24 mouse cellular contexts compared by ENCODE assay signal in the genomic region with DNA sequence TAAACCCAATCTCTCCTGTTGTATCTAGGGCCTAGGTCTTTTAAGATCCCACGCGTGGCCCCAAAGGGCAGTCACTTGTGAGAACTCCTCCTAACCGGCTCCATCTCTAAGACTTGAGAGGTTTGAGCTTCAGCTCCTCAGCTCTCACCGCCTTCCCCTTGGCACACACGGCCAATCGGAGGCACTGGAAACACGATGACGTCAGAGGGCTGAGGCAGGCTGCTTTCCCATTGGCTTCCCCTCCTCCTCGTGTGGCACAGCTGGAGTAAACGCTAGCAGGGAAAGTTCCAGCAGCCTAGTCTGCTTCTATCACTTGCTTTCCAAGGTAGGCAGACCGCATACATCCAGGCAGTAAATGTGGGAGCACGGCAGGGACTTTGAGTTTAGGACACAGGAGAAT.
DNase-seq lines count a peak whose midpoint lies in the region; ATAC-seq and TF ChIP-seq lines count a peak whose summit lies in the region.
"Had no signal": no experiment of that assay in that cellular context is flagged by ENCODE, and none has a peak within 500 bp of the region (broad histone marks: within the 10 kb centered on the region; RNA-seq: fewer than 3 reads in every experiment).

No protein-coding gene starts in this region.

- ATAC-seq in midbrain, embryonic 14.5 days (ENCODE audit: low FRiP score, low TSS enrichment) = no peak
- ATAC-seq in midbrain, embryonic 13.5 days = no peak
- ATAC-seq: CD4-positive, CD25-positive, alpha-beta regulatory T cell, adult 4 months; intestine, embryonic 15.5 days had no signal

- no peak for TF ChIP-seq CTCF in kidney, adult 2 months (conservative IDR thresholded peaks at IDR 0.05; ENCODE audit: insufficient read depth, insufficient read length, low read depth, low read length)

- no peaks in the 10 kb centered on the region for H3K27me3 ChIP-seq in midbrain, embryonic 14.5 days (ENCODE audit: control insufficient read depth, insufficient read depth, low read length)
- H3K27me3 ChIP-seq in midbrain, embryonic 13.5 days = peaks cover 6% of the 10 kb centered on the region; the same call in 1 of the 2 replicates
- H3K27me3 ChIP-seq in embryonic facial prominence, embryonic 10.5 days (replicated peaks; ENCODE audit: low read depth, poor library complexity, severe bottlenecking) = no peaks in the 10 kb centered on the region
- H3K27me3 ChIP-seq in kidney, adult 2 months (replicated peaks; ENCODE audit: control insufficient read depth, insufficient read depth, low read length) = no peaks in the 10 kb centered on the region
- H3K27me3 ChIP-seq: heart, embryonic 13.5 days; kidney, embryonic 15.5 days; limb, embryonic 15.5 days; liver, embryonic 15.5 days had no signal

- peaks cover 11% of the 10 kb centered on the region for H3K4me1 ChIP-seq in midbrain, embryonic 14.5 days (ENCODE audit: control insufficient read depth, insufficient read depth, low read length)
- peaks cover 11% of the 10 kb centered on the region for H3K4me1 ChIP-seq in midbrain, embryonic 13.5 days (replicated peaks)
- H3K4me1 ChIP-seq in embryonic facial prominence, embryonic 10.5 days = peaks cover 21% of the 10 kb centered on the region
- no peaks in the 10 kb centered on the region for H3K4me1 ChIP-seq in kidney, adult 2 months (ENCODE audit: control insufficient read depth, insufficient read depth, low read length)
- H3K4me1 ChIP-seq: heart, embryonic 13.5 days; intestine, embryonic 15.5 days; kidney, embryonic 15.5 days; liver, embryonic 15.5 days had no signal

- no peaks in the 10 kb centered on the region for H3K9me3 ChIP-seq in midbrain, embryonic 14.5 days (ENCODE audit: control insufficient read depth, low read length)
- no peaks in the 10 kb centered on the region for H3K9me3 ChIP-seq in midbrain, embryonic 13.5 days
- no peaks in the 10 kb centered on the region for H3K9me3 ChIP-seq in embryonic facial prominence, embryonic 10.5 days
- H3K9me3 ChIP-seq: heart, embryonic 13.5 days; intestine, embryonic 15.5 days; kidney, embryonic 15.5 days; limb, embryonic 15.5 days; liver, embryonic 15.5 days had no signal

- no peak overlapping the region for H3K4me2 ChIP-seq in midbrain, embryonic 14.5 days (ENCODE audit: low read length)
- H3K4me2 ChIP-seq in midbrain, embryonic 13.5 days (replicated peaks) = no peak overlapping the region
- H3K4me2 ChIP-seq: heart, embryonic 13.5 days; intestine, embryonic 15.5 days; kidney, embryonic 15.5 days; limb, embryonic 15.5 days; liver, embryonic 15.5 days; midbrain, embryonic 11.5 days had no signal

- 81% methylated on average over 12 of the region's 12 CpGs for WGBS in midbrain, embryonic 14.5 days
- 73% methylated on average over 12 of the region's 12 CpGs for WGBS in midbrain, embryonic 13.5 days
- WGBS in embryonic facial prominence, embryonic 10.5 days = 71% methylated on average over 12 of the region's 12 CpGs
- 64% methylated on average over 12 of the region's 12 CpGs for WGBS in kidney, adult 2 months

- H3K4me3 ChIP-seq in midbrain, embryonic 14.5 days (replicated peaks; ENCODE audit: low read depth, low read length) = no peak overlapping the region
- no peak overlapping the region for H3K4me3 ChIP-seq in midbrain, embryonic 13.5 days (replicated peaks)
- no peak overlapping the region for H3K4me3 ChIP-seq in embryonic facial prominence, embryonic 10.5 days
- H3K4me3 ChIP-seq in kidney, adult 2 months (ENCODE audit: insufficient read depth, low read depth, low read length) = no peak overlapping the region
- H3K4me3 ChIP-seq: heart, embryonic 13.5 days; intestine, embryonic 15.5 days; kidney, embryonic 15.5 days; limb, embryonic 15.5 days; liver, embryonic 15.5 days had no signal

- no peak for TF ChIP-seq POLR2A in kidney, adult 2 months (IDR thresholded peaks at IDR 0.05; ENCODE audit: low read depth, low read length)

- peak; percentile 34 for DNase-seq in embryo, embryonic 11 days
- no peak for DNase-seq in embryo, embryonic 10.5 days (ENCODE audit: low spot score)
- DNase-seq in midbrain, embryonic 14.5 days = peak; percentile 39
- peak; percentile 11 for DNase-seq in NIH3T3 (ENCODE audit: low read depth)
- peak; percentile 22 for DNase-seq in embryonic facial prominence, embryonic 10.5 days (ENCODE audit: low spot score)
- no peak for DNase-seq in right cerebral cortex, postnatal 10 days (ENCODE audit: low spot score in 2 of 2)
- no peak for DNase-seq in kidney, adult 2 months
- DNase-seq: adrenal gland, postnatal 36 days; cerebellum, adult 11-12 months; gastrocnemius, postnatal 25 days; heart, adult 18-20 months; heart, postnatal 14 days; lung, postnatal 10 days; right cerebral cortex, postnatal 25 days; spleen, adult 18-20 months; thymus, postnatal 25 days had no signal

- H3K27ac ChIP-seq in midbrain, embryonic 14.5 days (replicated peaks; ENCODE audit: low read depth, low read length) = no peak overlapping the region
- H3K27ac ChIP-seq in midbrain, embryonic 13.5 days = no peak overlapping the region
- H3K27ac ChIP-seq in embryonic facial prominence, embryonic 10.5 days (replicated peaks) = no peak overlapping the region
- no peak overlapping the region for H3K27ac ChIP-seq in kidney, adult 2 months (ENCODE audit: insufficient read depth, low read depth, low read length)
- H3K27ac ChIP-seq: heart, embryonic 13.5 days; intestine, embryonic 15.5 days; kidney, embryonic 15.5 days; limb, embryonic 15.5 days; liver, embryonic 15.5 days had no signal

- no peaks in the 10 kb centered on the region for H3K36me3 ChIP-seq in midbrain, embryonic 14.5 days (ENCODE audit: control insufficient read depth, insufficient read depth, low read length)
- H3K36me3 ChIP-seq in midbrain, embryonic 13.5 days = no peaks in the 10 kb centered on the region
- no peaks in the 10 kb centered on the region for H3K36me3 ChIP-seq in embryonic facial prominence, embryonic 10.5 days (replicated peaks)
- H3K36me3 ChIP-seq in kidney, adult 2 months (ENCODE audit: control insufficient read depth, insufficient read depth, low read length) = no peaks in the 10 kb centered on the region
- H3K36me3 ChIP-seq: heart, embryonic 13.5 days; intestine, embryonic 15.5 days; kidney, embryonic 15.5 days; limb, embryonic 15.5 days; liver, embryonic 15.5 days had no signal

- H3K9ac ChIP-seq in midbrain, embryonic 14.5 days (replicated peaks; ENCODE audit: low read length) = no peak overlapping the region
- H3K9ac ChIP-seq in midbrain, embryonic 13.5 days (replicated peaks) = no peak overlapping the region
- H3K9ac ChIP-seq: heart, embryonic 13.5 days; intestine, embryonic 15.5 days; kidney, embryonic 15.5 days; limb, embryonic 15.5 days; liver, embryonic 15.5 days had no signal

Comparison
In these comparisons a context has a peak if more than half of its experiments do, and no peak if none do; other contexts are left out.
1. DNase-seq: peak in embryo, embryonic 11 days (single experiment), midbrain, embryonic 14.5 days (single experiment), NIH3T3 (single experiment) and embryonic facial prominence, embryonic 10.5 days (single experiment); none in embryo, embryonic 10.5 days (single experiment), right cerebral cortex, postnatal 10 days (0 of 2) and kidney, adult 2 months (single experiment).